9 mouse cellular contexts compared by ENCODE assay signal in the genomic region with DNA sequence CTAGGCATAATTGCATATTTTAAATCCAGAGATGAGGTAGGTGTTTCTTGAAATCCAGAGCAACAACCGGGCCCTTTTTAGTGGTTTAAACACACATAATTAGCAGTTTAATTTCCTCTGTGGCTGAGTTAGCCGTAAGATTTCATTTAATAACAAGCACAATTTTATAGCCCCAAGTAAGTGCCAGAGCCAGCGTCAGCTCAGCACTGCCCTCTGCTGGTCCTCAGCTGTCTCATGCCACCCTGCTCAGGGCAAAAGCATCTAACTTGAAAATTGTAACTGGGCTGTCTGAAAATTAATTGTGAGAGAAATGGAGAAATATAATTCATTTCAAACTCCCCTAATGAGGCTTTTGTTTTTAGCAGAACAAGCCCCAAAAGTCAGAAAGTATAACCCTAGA.
DNase-seq lines count a peak whose midpoint lies in the region; ATAC-seq and TF ChIP-seq lines count a peak whose summit lies in the region.
"Had no signal": no experiment of that assay in that cellular context is flagged by ENCODE, and none has a peak within 500 bp of the region (broad histone marks: within the 10 kb centered on the region; RNA-seq: fewer than 3 reads in every experiment).

No protein-coding gene starts in this region.

- H3K27me3 ChIP-seq in lung, embryonic 14.5 days (ENCODE audit: insufficient read depth, low read length) = peaks cover 8% of the 10 kb centered on the region; the same call in 1 of the 2 replicates
- H3K27me3 ChIP-seq: stomach, embryonic 15.5 days had no signal

- intact Hi-C loops in gastrocnemius, postnatal 14 days (cut with DNase I; ENCODE audit: low total_unique reads) = loop anchor here (10.0 kb wide), 1 partner anchor 1051 kb away; no protein-coding TSS in a partner anchor

- no peak overlapping the region for H3K4me3 ChIP-seq in lung, embryonic 14.5 days (ENCODE audit: low read depth, low read length)
- H3K4me3 ChIP-seq: stomach, embryonic 15.5 days had no signal

- H3K36me3 ChIP-seq in lung, embryonic 14.5 days (ENCODE audit: insufficient read depth) = no peaks in the 10 kb centered on the region
- H3K36me3 ChIP-seq: stomach, embryonic 15.5 days had no signal

- no peak overlapping the region for H3K9ac ChIP-seq in lung, embryonic 14.5 days
- H3K9ac ChIP-seq: stomach, embryonic 15.5 days had no signal

- no peak overlapping the region for H3K4me2 ChIP-seq in lung, embryonic 14.5 days
- H3K4me2 ChIP-seq: stomach, embryonic 15.5 days had no signal

- TF ChIP-seq CTCF in lung, embryonic 14.5 days (IDR thresholded peaks at IDR 0.05; ENCODE audit: low read depth) = peak; percentile 92

- H3K9me3 ChIP-seq in lung, embryonic 14.5 days (ENCODE audit: low read depth, low read length) = no peaks in the 10 kb centered on the region
- H3K9me3 ChIP-seq: stomach, embryonic 15.5 days had no signal

- DNase-seq in 416B (ENCODE audit: low read depth) = peak; percentile 52
- DNase-seq in Muller cell, postnatal 12 days (ENCODE audit: inconsistent ontology term) = peak; percentile 60
- peak; percentile 85 to 87 for DNase-seq in cerebellum, postnatal 14 days
- DNase-seq in gastrocnemius, postnatal 14 days = peak; percentile 59
- peak; percentile 65 to 81 for DNase-seq in kidney, postnatal 25 days
- DNase-seq in lung, embryonic 14.5 days = peak; percentile 90
- DNase-seq in retina, postnatal 7 days (ENCODE audit: low read depth, low spot score) = peak; percentile 46
- peak; percentile 55 to 63 for DNase-seq in urinary bladder, postnatal 36 days (ENCODE audit: low spot score in 2 of 2)

- peak; percentile 60; the same call in 1 of the 2 replicates for ATAC-seq in lung, embryonic 14.5 days (ENCODE audit: insufficient read depth)

- WGBS in lung, embryonic 14.5 days = 5% methylated on average over 3 of the region's 3 CpGs

- no peak overlapping the region for H3K27ac ChIP-seq in lung, embryonic 14.5 days (ENCODE audit: low read depth)
- H3K27ac ChIP-seq: stomach, embryonic 15.5 days had no signal

- H3K4me1 ChIP-seq in lung, embryonic 14.5 days (ENCODE audit: insufficient read depth) = no peaks in the 10 kb centered on the region
